Mouse (Mus musculus): ENCODE results near the gene Gsta3.
A peak's percentile ranks its signal among the peaks of the same experiment; 100 is the strongest.
"Not testable (repeated sequence)": the region's sequence is repeated elsewhere in the genome, so short reads cannot be mapped to it uniquely, and the experiment has no call there.

Gsta3 gene

GRCm38 (mm10) chr1:21253303-21253650 lies 12.9 kb downstream of the Gsta3 start:
- DNase-seq (ENCODE audit: low read depth, low spot score) = no peak

- DNase-seq (ENCODE audit: low read depth, low spot score) = no peak
These were observed 13.5 kb downstream of the Gsta3 start for GRCm38 (mm10) chr1:21253856-21254255.

GRCm38 (mm10) chr1:21255625-21256345 lies 15.4 kb downstream of the Gsta3 start:
- no peak for DNase-seq (ENCODE audit: low read depth, low spot score)

- DNase-seq (ENCODE audit: low read depth, low spot score) = no peak
These were observed 16.0 kb downstream of the Gsta3 start for GRCm38 (mm10) chr1:21256391-21256790.

GRCm38 (mm10) chr1:21256871-21257270 lies 16.5 kb downstream of the Gsta3 start:
- DNase-seq (ENCODE audit: low read depth, low spot score) = no peak

GRCm38 (mm10) chr1:21259981-21260380 lies 19.6 kb downstream of the Gsta3 start:
- DNase-seq (ENCODE audit: low read depth, low spot score) = not testable (repeated sequence)

- no peak for DNase-seq (ENCODE audit: low read depth, low spot score)
These were observed 22.0 kb downstream of the Gsta3 start for GRCm38 (mm10) chr1:21262401-21262800.

- no peak for DNase-seq (ENCODE audit: low read depth, low spot score)
These were observed 23.6 kb downstream of the Gsta3 start for GRCm38 (mm10) chr1:21263986-21264385.

GRCm38 (mm10) chr1:21264747-21265146 lies 24.4 kb downstream of the Gsta3 start:
- DNase-seq (ENCODE audit: low read depth, low spot score) = no peak

GRCm38 (mm10) chr1:21266766-21267165 lies 26.4 kb downstream of the Gsta3 start:
- no peak for DNase-seq (ENCODE audit: low read depth, low spot score)

- not testable (repeated sequence) for DNase-seq (ENCODE audit: low read depth, low spot score)
These were observed 27.1 kb downstream of the Gsta3 start for GRCm38 (mm10) chr1:21267466-21267865.

- peak; percentile 6 for DNase-seq (ENCODE audit: low read depth, low spot score)
These were observed 31.1 kb downstream of the Gsta3 start for GRCm38 (mm10) chr1:21271343-21272055.

- no peak for DNase-seq (ENCODE audit: low read depth, low spot score)
These were observed 31.7 kb downstream of the Gsta3 start for GRCm38 (mm10) chr1:21272056-21272431.

GRCm38 (mm10) chr1:21273091-21273490 lies 32.7 kb downstream of the Gsta3 start:
- DNase-seq (ENCODE audit: low read depth, low spot score) = no peak

- no peak for DNase-seq (ENCODE audit: low read depth, low spot score)
These were observed 34.1 kb downstream of the Gsta3 start for GRCm38 (mm10) chr1:21274437-21275040.

- DNase-seq (ENCODE audit: low read depth, low spot score) = not testable (repeated sequence)
These were observed 35.0 kb downstream of the Gsta3 start for GRCm38 (mm10) chr1:21275366-21275765.

GRCm38 (mm10) chr1:21276158-21276557 lies 35.8 kb downstream of the Gsta3 start:
- not testable (repeated sequence) for DNase-seq (ENCODE audit: low read depth, low spot score)

- no peak for DNase-seq (ENCODE audit: low read depth, low spot score)
These were observed 39.9 kb downstream of the Gsta3 start for GRCm38 (mm10) chr1:21280306-21280705.

GRCm38 (mm10) chr1:21284644-21285043 lies 44.3 kb downstream of the Gsta3 start:
- DNase-seq (ENCODE audit: low read depth, low spot score) = not testable (repeated sequence)

GRCm38 (mm10) chr1:21291394-21291793 lies 51.0 kb downstream of the Gsta3 start:
- no peak for DNase-seq (ENCODE audit: low read depth, low spot score)

GRCm38 (mm10) chr1:21292590-21292989 lies 52.2 kb downstream of the Gsta3 start:
- no peak for DNase-seq (ENCODE audit: low read depth, low spot score)

GRCm38 (mm10) chr1:21296169-21296568 lies 55.8 kb downstream of the Gsta3 start:
- no peak for DNase-seq (ENCODE audit: low read depth, low spot score)

- DNase-seq (ENCODE audit: low read depth, low spot score) = no peak
These were observed 57.7 kb downstream of the Gsta3 start for GRCm38 (mm10) chr1:21298114-21298513.

All from brain, embryonic 18.5 days (tissue).